Mouse (Mus musculus) midbrain, embryonic 15.5 days (tissue): ENCODE measurements at regions not wholly inside any gene's neighbourhood (a gene's known extent, or its start where the extent isn't known, plus 50 kb on each side); places are given as distances from the start of the nearest gene placed in this dataset.

Experiments
- ATAC-seq: fragments of 200-750 bp; cut with Nextera tagmentation; replicated peaks from 2 replicates; pipeline ENCODE4 v1.8.0; 2017; ENCODE audit warnings: moderate TSS enrichment
- H3K27ac ChIP-seq: fragments of 300-500 bp; sonication (generic); 2 replicates; pipeline ENCODE4 v1.5.1; 2015; ENCODE audit warnings: mild to moderate bottlenecking, inconsistent platforms
- H3K27me3 ChIP-seq: fragments of 300-500 bp; sonication (generic); replicated peaks from 2 replicates; pipeline ENCODE4 v1.6.1; 2015; ENCODE audit warnings: inconsistent platforms
- H3K36me3 ChIP-seq: fragments of 300-500 bp; sonication (generic); replicated peaks from 2 replicates; pipeline ENCODE4 v1.6.1; 2015; ENCODE audit warnings: inconsistent platforms
- H3K4me1 ChIP-seq: fragments of 300-500 bp; sonication (generic); 2 replicates; pipeline ENCODE4 v1.6.1; 2015; ENCODE audit warnings: inconsistent platforms
- H3K4me2 ChIP-seq: fragments of 300-500 bp; sonication (generic); 2 replicates; pipeline ENCODE4 v1.6.1; 2015; ENCODE audit warnings: inconsistent platforms, mild to moderate bottlenecking, moderate library complexity
- H3K4me3 ChIP-seq: fragments of 300-500 bp; sonication (generic); 2 replicates; pipeline ENCODE4 v1.5.1; 2015; ENCODE audit warnings: mild to moderate bottlenecking, inconsistent platforms
- H3K9ac ChIP-seq: fragments of 300-500 bp; sonication (generic); 2 replicates; pipeline ENCODE4 v1.6.1; 2015; ENCODE audit warnings: mild to moderate bottlenecking, inconsistent platforms
- H3K9me3 ChIP-seq: fragments of 300-500 bp; sonication (generic); 2 replicates; pipeline ENCODE4 v1.6.1; 2016; ENCODE audit warnings: inconsistent platforms
- WGBS: fragments of 180-500 bp; shearing (Covaris S2); methylation state at CpG from one replicate; pipeline ENCODE4 v1.1.7; 2015; ENCODE audit warnings: mixed read lengths; 5-methylcytosine and 5-hydroxymethylcytosine counted together

DNA sequence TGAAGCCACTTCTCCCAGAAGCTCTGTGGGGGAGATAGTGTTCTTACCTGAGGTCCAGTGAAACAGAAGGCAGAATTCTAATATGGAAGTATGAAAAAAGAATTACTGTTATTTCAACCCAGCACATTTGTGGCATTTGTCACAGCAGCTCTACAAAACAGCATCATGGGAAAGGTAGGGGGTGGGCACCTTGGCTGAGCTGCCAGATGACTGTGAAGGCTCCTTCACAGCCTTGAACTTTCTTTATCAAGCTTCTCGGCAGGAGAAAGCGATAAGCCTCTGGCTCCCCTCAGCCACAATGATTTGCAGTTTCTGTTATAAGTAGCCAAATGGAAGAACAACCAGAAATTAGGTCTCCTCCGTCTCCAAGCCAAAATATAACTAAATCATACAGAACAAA lies 249.5 kb downstream of the Spry2 start:
- H3K36me3 ChIP-seq, result no peaks in the 10 kb centered on the region
- no peaks in the 10 kb centered on the region for H3K27me3 ChIP-seq
- H3K4me2 ChIP-seq, result no peak overlapping the region
- H3K4me3 ChIP-seq, result no peak overlapping the region
- no peak overlapping the region for H3K27ac ChIP-seq
- no peaks in the 10 kb centered on the region for H3K9me3 ChIP-seq
- 85% methylated on average over 3 of the region's 3 CpGs for WGBS
- ATAC-seq, result no peak
- H3K4me1 ChIP-seq, result no peaks in the 10 kb centered on the region
- H3K9ac ChIP-seq, result no peak overlapping the region

DNA sequence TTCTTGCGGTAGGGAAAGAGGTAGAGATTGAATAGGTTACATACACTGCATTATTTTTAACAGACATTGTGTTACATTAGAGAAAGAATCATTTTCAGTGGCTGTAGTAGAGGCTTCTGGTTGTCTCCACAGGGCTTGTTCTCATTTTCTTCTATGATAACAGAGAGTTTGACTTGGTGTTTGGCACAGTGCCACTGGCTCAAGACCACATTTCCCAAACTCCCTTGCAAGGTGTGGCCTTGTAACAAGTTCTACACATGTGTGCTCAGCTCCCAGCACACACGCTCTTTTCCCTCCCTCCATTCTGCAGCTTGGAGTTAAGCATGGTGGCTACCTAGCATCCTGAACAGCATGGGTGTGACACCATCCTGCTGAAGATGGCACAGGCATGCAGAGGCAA lies 252.2 kb downstream of the Spry2 start:
- no peaks in the 10 kb centered on the region for H3K27me3 ChIP-seq
- no peak for ATAC-seq
- H3K9ac ChIP-seq, result no peak overlapping the region
- H3K4me1 ChIP-seq, result no peaks in the 10 kb centered on the region
- H3K4me2 ChIP-seq, result no peak overlapping the region
- no peaks in the 10 kb centered on the region for H3K36me3 ChIP-seq
- WGBS, result 94% methylated on average over 2 of the region's 2 CpGs
- H3K27ac ChIP-seq, result no peak overlapping the region
- H3K4me3 ChIP-seq, result no peak overlapping the region
- no peaks in the 10 kb centered on the region for H3K9me3 ChIP-seq

DNA sequence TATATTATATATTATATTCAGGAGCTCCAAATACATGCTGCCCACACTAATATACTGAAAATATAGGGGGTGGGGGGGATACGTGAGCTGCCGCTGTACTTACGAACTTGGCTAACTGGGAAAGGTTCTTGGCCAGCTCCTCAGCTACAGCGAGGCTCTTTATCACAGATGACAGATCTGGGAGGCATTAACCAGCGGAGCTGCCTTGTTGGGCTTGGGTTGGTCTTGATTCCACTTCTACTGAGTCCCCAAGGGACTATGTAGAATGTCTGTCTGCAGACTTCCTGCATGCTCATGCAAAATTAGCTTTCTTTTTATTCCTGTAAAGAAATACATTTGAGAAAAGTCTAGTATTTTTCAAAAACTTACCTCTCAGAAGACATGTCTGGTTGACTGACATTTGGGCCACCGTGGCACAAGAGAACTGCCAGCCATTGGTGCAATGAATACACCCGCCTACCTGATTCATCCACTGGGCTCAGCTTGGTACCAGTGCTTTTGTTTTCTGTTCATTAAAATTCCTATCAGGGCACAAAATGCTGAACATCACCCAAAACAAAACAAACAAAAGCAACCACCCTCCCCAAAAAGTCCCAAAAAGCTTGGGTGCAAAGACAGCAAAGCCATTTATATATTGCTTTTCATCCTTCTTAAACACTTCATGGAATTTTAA lies 253.2 kb downstream of the Spry2 start:
- Histone ChIP-seq H3K4me3 (no peak overlapping the region), H3K4me1 (no peaks in the 10 kb centered on the region), H3K9me3 (no peaks in the 10 kb centered on the region), H3K4me2 (no peak overlapping the region), H3K9ac (no peak overlapping the region), H3K27ac (no peak overlapping the region), H3K36me3 (no peaks in the 10 kb centered on the region), H3K27me3 (no peaks in the 10 kb centered on the region)
- WGBS, result 74% methylated on average over 7 of the region's 7 CpGs
- ATAC-seq, result no peak

DNA sequence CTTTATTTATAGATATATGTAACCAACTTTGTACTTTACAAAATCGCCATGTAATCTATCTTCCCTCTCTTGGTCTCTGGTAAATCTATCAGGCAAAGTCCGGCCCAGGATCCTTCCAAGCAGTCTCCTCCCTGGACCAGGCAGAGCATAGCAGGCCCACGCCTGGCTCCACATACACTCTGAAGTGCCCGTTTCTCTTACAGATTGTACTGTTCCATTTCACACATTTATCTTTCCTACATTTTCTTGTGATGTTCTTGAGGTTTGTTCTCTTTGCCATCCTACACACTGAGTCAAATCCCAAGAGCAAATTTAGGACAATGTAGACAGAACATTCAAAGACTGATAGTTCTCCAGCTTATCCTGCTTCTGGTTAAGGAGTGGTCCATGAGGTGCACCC lies 264.3 kb downstream of the Spry2 start:
- WGBS, result 96% methylated on average over 4 of the region's 4 CpGs
- Histone ChIP-seq H3K9ac (no peak overlapping the region), H3K27ac (peak overlapping the region; percentile 82; the same call in 1 of the 2 replicates), H3K4me3 (no peak overlapping the region), H3K4me1 (peaks cover 22% of the 10 kb centered on the region), H3K27me3 (no peaks in the 10 kb centered on the region), H3K36me3 (no peaks in the 10 kb centered on the region), H3K9me3 (no peaks in the 10 kb centered on the region), H3K4me2 (no peak overlapping the region)
- ATAC-seq, result no peak

DNA sequence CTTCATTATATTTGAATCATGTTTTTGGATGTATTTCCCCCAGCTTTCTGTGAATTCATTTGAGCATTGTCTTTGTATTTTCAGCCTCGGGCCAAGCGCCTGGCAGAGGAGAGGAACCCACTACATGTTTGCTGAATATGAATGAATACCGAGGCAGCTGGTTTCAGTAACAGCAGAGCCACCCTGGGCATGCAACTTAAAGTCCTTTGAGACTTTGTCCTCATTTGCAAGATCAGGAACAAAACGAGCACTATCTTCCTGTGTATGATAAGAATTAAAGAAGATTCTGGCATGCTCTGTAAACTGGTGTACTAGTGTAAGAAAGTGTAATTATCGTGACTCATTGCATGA lies 265.0 kb downstream of the Spry2 start:
- Histone ChIP-seq H3K36me3 (no peaks in the 10 kb centered on the region), H3K27me3 (no peaks in the 10 kb centered on the region), H3K9ac (no peak overlapping the region), H3K4me1 (peaks cover 22% of the 10 kb centered on the region), H3K27ac (peak overlapping the region; percentile 82), H3K4me3 (no peak overlapping the region), H3K9me3 (no peaks in the 10 kb centered on the region), H3K4me2 (peak overlapping the region; percentile 29)
- 35% methylated on average over 5 of the region's 5 CpGs for WGBS
- peak; percentile 79 for ATAC-seq

DNA sequence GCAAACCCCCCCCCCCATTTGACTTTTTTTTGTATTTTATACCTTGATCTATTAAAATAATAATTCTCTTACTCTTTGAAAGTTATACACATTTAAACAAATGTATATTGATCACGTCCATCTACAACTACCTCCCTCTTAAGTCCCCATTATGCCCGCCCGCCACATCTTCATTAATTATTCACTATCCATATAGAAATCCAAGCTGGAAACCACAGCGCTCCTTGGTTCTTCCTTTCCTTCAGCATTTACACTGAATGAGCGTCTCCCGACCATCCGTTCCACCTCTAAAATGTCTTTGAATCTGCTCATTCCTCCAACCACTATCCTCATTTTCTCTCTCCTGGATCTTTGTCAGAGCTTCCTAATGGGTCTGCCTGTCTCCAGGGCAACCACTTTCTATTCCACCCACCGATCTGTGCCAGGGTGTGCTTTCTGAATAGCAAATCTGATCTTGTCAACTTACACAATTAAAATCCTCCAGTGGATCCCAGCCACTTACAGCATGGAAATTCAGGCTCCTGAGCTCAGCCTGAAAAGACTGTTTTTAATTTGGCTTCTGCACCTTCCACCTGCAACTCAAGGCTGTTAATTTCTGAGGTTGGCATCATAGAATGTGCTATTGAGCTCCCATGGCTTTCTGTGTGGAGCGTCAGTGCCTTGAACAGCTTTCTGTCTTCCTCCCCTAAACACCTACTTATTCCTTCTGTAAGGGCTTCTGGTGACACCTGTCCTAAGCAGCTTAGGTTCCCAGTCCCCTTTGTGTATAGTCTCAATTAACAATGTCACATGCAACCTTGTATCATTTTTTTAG lies 265.5 kb downstream of the Spry2 start:
- Histone ChIP-seq H3K27ac (peak overlapping the region; percentile 82), H3K9me3 (no peaks in the 10 kb centered on the region), H3K36me3 (no peaks in the 10 kb centered on the region), H3K4me3 (no peak overlapping the region), H3K27me3 (no peaks in the 10 kb centered on the region), H3K4me2 (peak overlapping the region; percentile 29), H3K4me1 (peaks cover 22% of the 10 kb centered on the region), H3K9ac (no peak overlapping the region)
- ATAC-seq, result peak; percentile 92
- WGBS, result 14% methylated on average over 9 of the region's 9 CpGs

DNA sequence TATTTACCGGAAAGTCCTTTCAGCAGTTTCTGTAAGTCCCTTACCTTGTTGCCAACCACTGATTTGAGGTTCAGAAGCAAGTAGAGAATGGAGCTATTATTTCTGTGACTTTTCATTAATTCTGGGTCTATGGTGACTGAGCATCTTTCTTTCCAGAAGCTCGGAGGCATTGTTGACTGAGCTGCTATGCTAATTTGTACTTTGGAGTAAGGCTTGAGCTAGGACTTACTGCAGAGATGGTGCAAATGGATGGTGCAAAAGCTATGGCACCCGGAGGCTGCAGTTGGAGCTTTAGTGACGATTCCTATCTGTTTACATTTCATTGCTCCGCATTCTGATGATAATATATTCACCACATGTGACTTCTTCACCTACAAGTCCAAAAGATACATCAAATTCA lies 266.2 kb downstream of the Spry2 start:
- Histone ChIP-seq H3K27ac (peak overlapping the region; percentile 62), H3K4me1 (peaks cover 22% of the 10 kb centered on the region), H3K9me3 (no peaks in the 10 kb centered on the region), H3K4me3 (no peak overlapping the region), H3K4me2 (peak overlapping the region; percentile 29; the same call in 1 of the 2 replicates), H3K9ac (no peak overlapping the region), H3K27me3 (no peaks in the 10 kb centered on the region), H3K36me3 (no peaks in the 10 kb centered on the region)
- 48% methylated on average over 5 of the region's 5 CpGs for WGBS
- ATAC-seq, result no peak; the same call in 1 of the 2 replicates

DNA sequence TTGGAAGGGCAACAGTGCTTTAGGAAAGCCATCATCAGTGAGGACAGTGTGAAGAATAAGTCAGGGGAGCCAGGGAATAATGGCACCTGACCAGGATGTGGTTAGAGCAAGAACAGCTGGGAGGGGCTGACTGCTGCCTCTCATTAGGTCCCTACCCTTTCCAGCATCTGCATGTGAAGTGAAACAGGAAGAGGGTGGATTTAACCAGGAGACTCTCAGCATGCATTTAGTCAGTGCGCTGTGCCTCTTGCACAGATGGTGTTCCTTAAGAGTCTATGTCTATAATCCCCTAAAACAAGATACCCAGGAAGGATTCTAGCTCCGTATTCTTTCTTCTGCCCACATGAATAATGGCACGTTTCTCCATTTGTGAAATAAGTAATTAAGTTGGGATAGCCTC lies 267.9 kb downstream of the Spry2 start:
- no peaks in the 10 kb centered on the region for H3K36me3 ChIP-seq
- no peak overlapping the region for H3K27ac ChIP-seq
- no peak for ATAC-seq
- no peak overlapping the region for H3K9ac ChIP-seq
- H3K9me3 ChIP-seq, result no peaks in the 10 kb centered on the region
- H3K4me2 ChIP-seq, result no peak overlapping the region
- peaks cover 25% of the 10 kb centered on the region for H3K4me1 ChIP-seq
- no peaks in the 10 kb centered on the region for H3K27me3 ChIP-seq
- WGBS, result 50% methylated on average over 3 of the region's 3 CpGs
- H3K4me3 ChIP-seq, result no peak overlapping the region

DNA sequence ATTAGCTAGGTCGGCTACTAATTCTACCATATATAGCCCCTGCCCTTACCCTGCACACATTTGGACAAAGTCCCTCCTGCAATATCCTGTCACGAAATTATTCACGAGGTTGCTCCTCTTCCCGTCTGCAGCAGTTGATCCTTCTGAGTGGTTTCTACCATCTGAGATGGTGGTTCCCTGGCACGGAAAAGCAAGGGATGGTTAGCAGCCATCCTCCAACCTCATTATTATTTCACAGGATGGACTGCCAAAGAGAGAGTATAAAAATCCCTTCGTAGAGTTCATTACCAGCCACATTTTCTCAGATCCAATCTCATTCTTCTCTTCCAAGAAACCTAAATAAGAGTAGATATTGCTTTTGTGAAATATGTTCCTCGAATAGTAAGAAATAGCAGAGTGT lies 272.2 kb downstream of the Spry2 start:
- no peak for ATAC-seq
- no peak overlapping the region for H3K27ac ChIP-seq
- no peak overlapping the region for H3K4me3 ChIP-seq
- no peaks in the 10 kb centered on the region for H3K9me3 ChIP-seq
- H3K36me3 ChIP-seq, result no peaks in the 10 kb centered on the region
- no peak overlapping the region for H3K4me2 ChIP-seq
- no peaks in the 10 kb centered on the region for H3K27me3 ChIP-seq
- 74% methylated on average over 7 of the region's 7 CpGs for WGBS
- H3K9ac ChIP-seq, result no peak overlapping the region
- peaks cover 7% of the 10 kb centered on the region; the same call in 1 of the 2 replicates for H3K4me1 ChIP-seq

DNA sequence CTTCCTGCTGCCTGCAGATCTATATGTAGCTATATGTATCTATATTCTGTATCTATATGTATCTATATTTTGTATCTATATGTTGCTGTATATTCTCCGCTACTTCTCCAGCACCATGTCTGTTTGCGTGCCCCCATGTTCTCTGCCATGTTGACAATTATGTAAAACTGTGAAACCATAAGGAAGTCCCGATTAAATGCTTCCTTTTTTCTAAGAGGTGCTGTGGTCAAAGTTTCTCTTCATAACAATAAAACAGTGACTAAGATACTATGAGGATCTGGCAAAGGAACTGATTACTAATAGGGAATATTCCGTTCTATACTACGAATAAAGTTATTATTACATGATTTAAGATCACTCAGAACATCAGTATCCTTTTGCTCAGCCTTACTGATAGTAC lies 274.5 kb downstream of the Spry2 start:
- Histone ChIP-seq H3K4me1 (peaks cover 3% of the 10 kb centered on the region; the same call in 1 of the 2 replicates), H3K4me2 (no peak overlapping the region), H3K4me3 (no peak overlapping the region), H3K9me3 (no peaks in the 10 kb centered on the region), H3K27ac (no peak overlapping the region), H3K27me3 (no peaks in the 10 kb centered on the region), H3K9ac (no peak overlapping the region), H3K36me3 (no peaks in the 10 kb centered on the region)
- ATAC-seq, result no peak
- WGBS, result over 99% methylated on average over 5 of the region's 5 CpGs

DNA sequence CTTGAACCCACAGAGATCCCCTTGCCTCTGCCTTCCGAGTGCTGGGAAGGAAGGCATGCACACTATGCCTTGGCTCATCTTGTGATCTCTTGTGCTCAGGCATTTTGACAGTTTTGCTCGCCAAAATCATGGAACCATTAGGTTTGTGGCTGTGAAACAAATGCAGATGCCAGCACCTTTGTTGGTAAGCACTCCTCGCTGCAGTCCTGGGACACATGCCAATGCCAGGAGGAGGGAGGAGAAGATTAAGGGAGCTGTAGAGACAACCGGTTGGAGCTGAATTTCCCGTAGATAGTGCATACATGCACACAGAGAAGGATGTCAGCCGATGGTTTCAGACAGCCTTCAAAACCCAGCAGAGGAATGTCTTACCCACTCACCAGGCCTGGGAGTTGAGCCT lies 275.5 kb downstream of the Spry2 start:
- H3K4me2 ChIP-seq, result no peak overlapping the region
- no peak for ATAC-seq
- H3K27me3 ChIP-seq, result no peaks in the 10 kb centered on the region
- no peak overlapping the region for H3K9ac ChIP-seq
- peaks cover 3% of the 10 kb centered on the region; the same call in 1 of the 2 replicates for H3K4me1 ChIP-seq
- WGBS, result 62% methylated on average over 6 of the region's 6 CpGs
- H3K36me3 ChIP-seq, result no peaks in the 10 kb centered on the region
- no peak overlapping the region for H3K27ac ChIP-seq
- H3K4me3 ChIP-seq, result no peak overlapping the region
- no peaks in the 10 kb centered on the region for H3K9me3 ChIP-seq

DNA sequence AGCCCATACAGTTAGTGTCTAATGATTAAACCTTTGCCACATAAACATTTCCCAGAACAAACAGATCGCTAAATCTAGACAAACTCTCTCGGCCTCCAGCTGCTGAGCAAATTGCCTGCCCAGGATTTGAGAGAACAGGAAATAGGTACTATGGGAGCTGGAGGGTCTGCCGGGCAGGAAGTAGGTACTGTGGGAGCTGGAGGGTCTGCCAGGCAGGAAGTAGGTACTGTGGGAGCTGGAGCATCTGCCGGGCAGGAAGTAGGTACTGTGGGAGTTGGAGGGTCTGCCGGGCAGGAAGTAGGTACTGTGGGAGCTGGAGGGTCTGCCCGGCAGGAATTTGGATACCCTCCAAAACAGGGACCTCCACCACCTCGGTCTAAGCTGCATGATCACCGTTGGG lies 277.2 kb downstream of the Spry2 start:
- no peaks in the 10 kb centered on the region for H3K4me1 ChIP-seq
- no peaks in the 10 kb centered on the region for H3K9me3 ChIP-seq
- no peak for ATAC-seq
- H3K27me3 ChIP-seq, result no peaks in the 10 kb centered on the region
- no peaks in the 10 kb centered on the region for H3K36me3 ChIP-seq
- no peak overlapping the region for H3K4me2 ChIP-seq
- H3K4me3 ChIP-seq, result no peak overlapping the region
- 91% methylated on average over 8 of the region's 8 CpGs for WGBS
- no peak overlapping the region for H3K9ac ChIP-seq
- no peak overlapping the region for H3K27ac ChIP-seq

DNA sequence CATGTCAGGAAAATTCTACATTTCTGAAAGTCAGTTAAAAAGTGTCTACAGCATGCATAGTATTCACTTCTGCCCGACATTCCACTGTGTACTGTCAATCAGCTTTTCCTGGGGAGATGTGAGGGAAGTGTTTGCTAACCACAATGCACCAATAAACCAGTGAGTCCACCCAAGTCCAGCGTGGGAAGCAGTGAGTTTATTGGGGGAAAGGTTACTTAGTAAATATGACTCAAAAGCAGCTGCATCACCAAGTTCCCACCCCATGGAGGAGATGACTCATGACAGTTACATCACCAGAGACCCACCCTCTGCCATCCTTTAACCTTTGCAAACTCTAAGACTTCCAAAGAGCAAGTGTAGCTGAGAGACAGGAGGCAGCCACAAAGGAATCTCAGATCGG lies 280.9 kb downstream of the Spry2 start:
- no peaks in the 10 kb centered on the region for H3K9me3 ChIP-seq
- WGBS, result 87% methylated on average over 3 of the region's 3 CpGs
- H3K4me3 ChIP-seq, result no peak overlapping the region
- no peak for ATAC-seq
- H3K36me3 ChIP-seq, result no peaks in the 10 kb centered on the region
- H3K27me3 ChIP-seq, result no peaks in the 10 kb centered on the region
- H3K9ac ChIP-seq, result no peak overlapping the region
- no peaks in the 10 kb centered on the region for H3K4me1 ChIP-seq
- H3K27ac ChIP-seq, result no peak overlapping the region
- H3K4me2 ChIP-seq, result no peak overlapping the region
